Mouse (Mus musculus) liver, postnatal 0 days (tissue): ENCODE data around the gene Ccdc88c. TPM values are rescaled to one million over a fixed set of nuclear protein-coding genes. Genes with fewer than 3 reads are reported as not detected.
A peak's percentile ranks its signal among the peaks of the same experiment; 100 is the strongest.

Experiments used
- ATAC-seq: fragments of 200-750 bp; cut with Nextera tagmentation; 2 replicates; pipeline ENCODE4 v1.8.0; 2017; ENCODE audit warnings: mild to moderate bottlenecking, moderate library complexity
- DNase-seq: peaks from one replicate; pipeline ENCODE4 v3.0.0-alpha.2; 2016
- H3K27ac ChIP-seq: fragments of 300-500 bp; sonication (generic); 2 replicates; pipeline ENCODE4 v1.5.1; 2014; ENCODE audit warnings: antibody characterized with exemption, moderate library complexity, mild to moderate bottlenecking, low read depth
- H3K27me3 ChIP-seq: fragments of 300-500 bp; sonication (generic); 2 replicates; pipeline ENCODE4 v1.6.1; 2014; ENCODE audit warnings: low read length, control low read depth, mixed read lengths; ENCODE audit not compliant: insufficient read depth
- H3K36me3 ChIP-seq: fragments of 300-500 bp; sonication (generic); replicated peaks from 2 replicates; pipeline ENCODE4 v1.6.1; 2014; ENCODE audit warnings: mild to moderate bottlenecking, control low read depth, low read length, moderate library complexity, mixed read lengths; ENCODE audit not compliant: insufficient read depth
- H3K4me1 ChIP-seq: fragments of 300-500 bp; sonication (generic); 2 replicates; pipeline ENCODE4 v1.6.1; 2014; ENCODE audit warnings: antibody characterized with exemption, mild to moderate bottlenecking, control low read depth; ENCODE audit not compliant: insufficient read depth
- H3K4me2 ChIP-seq: fragments of 300-500 bp; sonication (generic); 2 replicates; pipeline ENCODE4 v1.6.1; 2014; ENCODE audit warnings: low read depth, mild to moderate bottlenecking, low read length, moderate library complexity, mixed read lengths
- H3K4me3 ChIP-seq: fragments of 300-500 bp; sonication (generic); 2 replicates; pipeline ENCODE4 v1.5.1; 2014; ENCODE audit warnings: low read depth, low read length
- H3K9ac ChIP-seq: fragments of 300-500 bp; sonication (generic); replicated peaks from 2 replicates; pipeline ENCODE4 v1.6.1; 2014; ENCODE audit warnings: mild to moderate bottlenecking, moderate library complexity
- H3K9me3 ChIP-seq: fragments of 300-500 bp; sonication (generic); 2 replicates; pipeline ENCODE4 v1.6.1; 2016; ENCODE audit warnings: mild to moderate bottlenecking, control low read depth, low read length, mixed read lengths
- CTCF ChIP-seq: sonication (generic); IDR thresholded peaks from 2 replicates; pipeline ENCODE4 v1.5.1; 2016; ENCODE audit warnings: antibody characterized with exemption, low read depth
- EP300 ChIP-seq: IDR thresholded peaks from 2 replicates; pipeline ENCODE4 v1.6.1; 2016; ENCODE audit warnings: antibody characterized with exemption, low read depth, mild to moderate bottlenecking
- WGBS: fragments of 180-500 bp; shearing (Covaris S2); extraction: QIAGEN DNeasy Blood & Tissue Kit; methylation state at CpG from one replicate; pipeline ENCODE4 v1.1.7; 2014; ENCODE audit not compliant: insufficient replicate concordance; 5-methylcytosine and 5-hydroxymethylcytosine counted together
- polyA plus RNA-seq: library from polyadenylated mRNA; unstranded; fragments of >200 nt; fragmentation: Nextera tagmentation; extraction: Ambion mirVana; gene quantifications from 2 replicates; pipeline ENCODE4 v1.2.1, GENCODE M21; 2015

The Ccdc88c gene
- polyA plus RNA-seq, 1 experiment from 2014 or later = 4.2 TPM

- H3K4me3 ChIP-seq = no peak overlapping the region
- DNase-seq = no peak
- H3K27me3 ChIP-seq = no peaks in the 10 kb centered on the region
- WGBS = 69% methylated on average over 7 of the region's 7 CpGs
- TF ChIP-seq CTCF (no peak), EP300 (no peak)
- ATAC-seq = no peak
- H3K9ac ChIP-seq = no peak overlapping the region
- H3K4me2 ChIP-seq = no peak overlapping the region
- H3K27ac ChIP-seq = no peak overlapping the region
- no peaks in the 10 kb centered on the region; the same call in 1 of the 2 replicates for H3K4me1 ChIP-seq
- H3K36me3 ChIP-seq = peaks cover 27% of the 10 kb centered on the region
- H3K9me3 ChIP-seq = no peaks in the 10 kb centered on the region
Observed at GRCm38 (mm10) chr12:100969808-100970207, 59.0 kb downstream of the Ccdc88c start.

DNA sequence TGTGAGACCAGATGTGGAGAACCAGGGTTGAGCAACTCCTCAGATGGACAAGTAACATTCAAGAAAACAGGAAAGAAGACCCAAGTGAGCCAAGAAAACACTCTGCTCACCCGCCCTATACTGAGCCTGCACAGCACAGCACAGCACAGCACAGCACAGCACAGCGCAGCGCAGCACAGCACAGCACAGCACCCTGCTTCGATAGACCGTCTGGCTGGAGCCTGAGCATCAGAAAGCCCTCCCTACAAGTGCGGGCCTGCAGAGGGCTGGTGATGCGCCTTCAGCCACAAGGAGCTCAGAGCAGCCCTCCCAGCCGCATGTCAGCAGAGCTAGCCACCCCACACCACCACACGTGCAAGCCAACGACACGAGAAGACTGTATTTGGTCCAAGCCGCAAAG, 61.5 kb downstream of the Ccdc88c start:
- DNase-seq (no peak), ATAC-seq (no peak)
- Histone ChIP-seq H3K9ac (no peak overlapping the region), H3K4me2 (no peak overlapping the region), H3K4me1 (no peaks in the 10 kb centered on the region), H3K27ac (no peak overlapping the region), H3K27me3 (no peaks in the 10 kb centered on the region), H3K9me3 (no peaks in the 10 kb centered on the region), H3K4me3 (no peak overlapping the region), H3K36me3 (peaks cover 29% of the 10 kb centered on the region)
- no peak for TF ChIP-seq EP300
- 90% methylated on average over 12 of the region's 12 CpGs for whole genome bisulfite sequencing

DNA sequence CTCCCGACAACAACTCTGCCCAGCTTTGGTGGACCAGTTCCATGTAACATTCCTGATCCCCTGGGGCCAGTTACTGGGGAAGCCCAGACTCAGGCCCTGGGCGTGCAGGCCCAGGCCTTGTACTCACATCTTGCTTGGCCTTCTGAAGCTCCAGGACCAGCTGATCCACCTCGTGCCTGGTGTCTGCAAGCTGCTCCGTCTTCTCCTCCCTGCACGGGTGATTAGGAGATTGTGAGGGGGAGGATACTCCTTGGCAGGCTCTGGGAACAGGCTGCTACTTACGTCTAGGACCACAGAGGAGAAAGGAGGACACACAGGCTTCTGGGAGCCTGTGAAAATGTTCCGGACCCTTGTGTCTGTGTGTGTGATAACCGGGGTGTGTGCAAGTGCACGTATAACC, 62.6 kb downstream of the Ccdc88c start:
- Histone ChIP-seq H3K4me3 (no peak overlapping the region), H3K36me3 (peaks cover 37% of the 10 kb centered on the region), H3K9ac (no peak overlapping the region), H3K9me3 (no peaks in the 10 kb centered on the region), H3K4me1 (no peaks in the 10 kb centered on the region), H3K4me2 (no peak overlapping the region), H3K27me3 (no peaks in the 10 kb centered on the region), H3K27ac (no peak overlapping the region)
- 80% methylated on average over 9 of the region's 9 CpGs for WGBS
- ATAC-seq = no peak
- no peak for TF ChIP-seq EP300
- no peak for TF ChIP-seq CTCF
- DNase-seq = no peak

GRCm38 (mm10) chr12:100965298-100965697, 63.6 kb downstream of the Ccdc88c start:
- H3K9ac ChIP-seq = no peak overlapping the region
- TF ChIP-seq EP300 (no peak), CTCF (no peak)
- H3K4me1 ChIP-seq = no peaks in the 10 kb centered on the region
- ATAC-seq (no peak), DNase-seq (no peak)
- no peaks in the 10 kb centered on the region for H3K9me3 ChIP-seq
- H3K27ac ChIP-seq = no peak overlapping the region
- no peak overlapping the region for H3K4me3 ChIP-seq
- 67% methylated on average over 3 of the region's 3 CpGs for WGBS
- peaks cover 36% of the 10 kb centered on the region for H3K36me3 ChIP-seq
- H3K27me3 ChIP-seq = no peaks in the 10 kb centered on the region
- no peak overlapping the region for H3K4me2 ChIP-seq

DNA sequence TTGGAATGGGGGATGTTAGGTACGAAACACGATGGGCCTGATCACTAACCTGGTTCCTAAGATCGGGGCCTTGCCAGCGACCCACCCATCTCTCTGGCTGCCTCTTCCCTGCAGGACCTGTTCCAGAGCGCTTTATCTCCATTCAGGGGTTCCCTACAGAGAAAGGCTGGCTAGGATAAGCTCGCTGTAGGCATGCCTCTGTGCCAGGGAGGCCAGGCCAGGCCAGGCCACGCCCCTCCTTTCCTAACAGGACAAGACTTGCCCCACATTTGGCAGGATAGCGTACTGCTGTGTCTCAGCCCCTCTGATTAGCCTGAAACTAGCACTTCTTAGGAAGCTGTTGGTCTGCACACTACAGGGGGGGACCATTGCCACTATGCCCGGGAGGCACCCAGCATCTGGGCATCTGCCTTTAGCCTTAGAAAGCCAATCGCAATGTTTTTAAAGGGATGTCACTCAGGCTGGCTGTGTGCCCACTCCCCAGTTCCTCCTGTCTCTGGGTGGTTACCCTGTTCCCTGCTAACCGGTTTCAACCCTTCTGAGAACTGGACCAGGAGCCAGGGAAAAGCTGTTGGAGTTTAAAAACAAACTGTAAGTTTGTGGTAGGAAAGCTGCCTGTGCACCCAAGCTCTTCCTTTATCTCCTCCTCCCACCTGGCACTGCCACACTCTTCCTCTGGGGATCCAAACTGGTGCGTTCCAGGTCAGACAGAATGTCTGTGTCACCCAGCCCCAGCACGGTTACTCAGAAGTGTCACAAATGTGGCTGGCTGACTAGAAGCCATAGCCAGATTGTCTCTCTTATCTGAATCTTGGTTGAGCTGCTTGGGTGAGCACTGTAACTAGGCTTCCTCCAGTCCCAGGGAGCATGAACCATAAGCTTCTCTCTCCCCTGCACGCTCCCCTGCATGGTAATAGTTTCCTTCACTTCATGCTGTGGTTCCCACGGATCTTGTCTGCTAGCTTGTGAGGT, 69.9 kb downstream of the Ccdc88c start:
- ATAC-seq (peak; percentile 85), DNase-seq (peak; percentile 83)
- H3K27ac ChIP-seq = peak overlapping the region; percentile 98
- peaks cover 37% of the 10 kb centered on the region for H3K4me1 ChIP-seq
- H3K27me3 ChIP-seq = no peaks in the 10 kb centered on the region
- peak overlapping the region; percentile 44 for H3K4me2 ChIP-seq
- H3K36me3 ChIP-seq = peaks cover 17% of the 10 kb centered on the region
- H3K4me3 ChIP-seq = no peak overlapping the region
- no peaks in the 10 kb centered on the region for H3K9me3 ChIP-seq
- 49% methylated on average over 15 of the region's 15 CpGs for WGBS
- H3K9ac ChIP-seq = peak overlapping the region; percentile 43
- no peak for TF ChIP-seq CTCF
- peak; percentile 88 for TF ChIP-seq EP300

GRCm38 (mm10) chr12:100958006-100958405, 70.8 kb downstream of the Ccdc88c start:
- ATAC-seq (peak; percentile 46), DNase-seq (peak; percentile 90)
- Histone ChIP-seq H3K4me2 (peak overlapping the region; percentile 44), H3K4me3 (no peak overlapping the region), H3K27ac (peak overlapping the region; percentile 98), H3K36me3 (peaks cover 19% of the 10 kb centered on the region), H3K9ac (peak overlapping the region; percentile 43; the same call in 1 of the 2 replicates), H3K9me3 (no peaks in the 10 kb centered on the region), H3K27me3 (no peaks in the 10 kb centered on the region), H3K4me1 (peaks cover 44% of the 10 kb centered on the region)
- WGBS = 33% methylated on average over 5 of the region's 5 CpGs
- TF ChIP-seq EP300 (no peak), CTCF (peak; percentile 100)
